Mouse (Mus musculus): ENCODE measurements around the gene Dgki. TPM values are rescaled to one million over a fixed set of nuclear protein-coding genes. Genes with fewer than 3 reads are reported as not detected.

The Dgki gene
- polyA plus RNA-seq, 1 experiment = not detected

DNA sequence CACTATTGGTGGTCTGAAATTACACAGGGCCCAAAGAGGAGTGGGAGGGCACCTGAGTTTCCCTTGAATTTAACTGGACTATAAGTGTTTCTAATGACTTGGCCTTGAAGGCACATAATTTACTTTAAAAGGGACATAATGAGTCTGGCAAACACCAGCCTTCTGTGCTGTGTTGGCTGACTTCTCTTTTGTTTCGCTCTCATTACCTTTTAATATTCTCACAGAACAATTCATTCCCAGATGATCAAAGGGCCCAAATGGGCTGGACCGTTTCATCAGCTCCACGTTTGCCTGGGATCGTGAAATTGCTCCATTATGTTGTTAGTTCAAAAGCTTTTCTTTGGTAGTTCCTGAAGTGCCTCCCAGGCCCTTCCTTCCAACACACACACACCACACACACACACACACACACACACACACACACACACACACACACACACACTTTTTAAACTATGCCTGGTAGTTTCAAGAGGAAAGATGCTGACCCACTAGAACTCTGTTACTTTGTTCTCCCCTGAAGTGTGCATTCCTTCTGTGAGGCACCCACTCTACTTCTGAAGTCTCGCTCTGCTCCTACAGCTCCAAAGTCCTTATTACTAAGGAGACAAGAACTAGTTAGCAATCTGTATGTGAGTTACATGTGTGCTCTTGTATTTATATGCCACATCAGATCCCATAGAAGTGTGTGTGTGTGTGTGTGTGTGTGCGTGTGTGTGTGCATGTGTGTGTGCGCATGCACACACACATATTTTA, 491.5 kb downstream of the Dgki start:
- TF ChIP-seq GATA1 (IDR thresholded peaks at IDR 0.05; ENCODE audit: low read length) = no peak

GRCm38 (mm10) chr6:36806906-36807305, 493.1 kb downstream of the Dgki start:
- no peak for TF ChIP-seq GATA1 (IDR thresholded peaks at IDR 0.05; ENCODE audit: low read length)

DNA sequence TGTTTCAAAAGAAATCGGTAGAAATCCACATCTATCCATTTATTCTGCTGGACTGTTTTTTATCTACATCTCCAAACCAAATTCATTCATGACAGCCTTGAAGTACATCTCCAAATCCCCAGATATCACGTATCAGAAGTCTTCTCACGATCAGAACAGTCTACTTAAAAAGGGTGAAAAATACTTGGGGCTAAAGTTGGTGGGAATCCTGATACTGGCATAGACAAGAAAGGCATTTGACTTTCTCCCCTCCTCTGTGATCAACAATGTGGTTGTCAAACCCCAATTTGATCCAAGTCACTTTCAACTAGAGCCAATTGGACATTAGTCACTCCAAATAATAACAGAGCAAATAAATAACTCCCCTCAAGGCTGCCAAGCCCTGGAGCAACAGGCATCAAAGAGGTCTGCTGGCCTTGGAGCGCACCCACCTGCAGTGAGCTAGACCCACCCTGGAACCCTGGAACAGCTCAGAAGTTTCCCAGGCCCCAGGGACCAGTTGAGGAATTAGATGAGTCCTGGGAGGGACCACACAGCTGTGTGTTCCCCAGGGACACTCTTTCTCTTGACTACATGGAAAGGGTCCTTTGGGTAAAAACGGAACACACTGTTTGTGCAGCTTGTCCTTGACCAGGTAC, 499.6 kb downstream of the Dgki start:
- no peak for TF ChIP-seq GATA1 (IDR thresholded peaks at IDR 0.05; ENCODE audit: low read length)

DNA sequence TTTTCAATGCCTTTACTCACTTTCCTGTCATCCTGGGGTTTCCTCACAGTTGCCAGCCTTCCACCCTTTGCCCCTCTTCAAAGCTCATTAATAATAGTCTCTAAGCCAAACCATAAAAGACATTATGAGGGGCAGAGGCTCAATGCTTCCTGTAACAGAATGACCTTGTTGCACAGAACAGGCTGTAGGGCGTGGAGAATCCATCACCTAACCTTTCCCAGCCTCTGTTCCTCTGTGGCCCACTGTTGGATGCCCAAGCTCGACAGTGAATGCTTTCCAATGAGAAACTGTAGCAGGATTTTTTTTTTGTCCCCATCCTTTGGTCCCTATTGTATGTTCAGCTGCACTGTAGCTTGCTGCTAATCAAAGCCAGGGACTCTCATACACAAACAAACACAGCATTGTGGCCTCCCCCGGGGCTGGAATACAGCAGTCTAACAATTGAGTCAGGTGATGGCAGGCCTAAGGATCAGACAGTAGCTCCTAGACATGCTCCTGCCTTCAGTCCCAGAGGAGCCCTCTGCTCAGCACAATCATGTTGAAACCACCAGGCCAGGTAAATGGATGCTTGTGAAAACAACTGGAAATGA, 502.8 kb downstream of the Dgki start:
- no peak for TF ChIP-seq GATA1 (IDR thresholded peaks at IDR 0.05; ENCODE audit: low read length)

Other genes with a start within 250 kb of the Dgki start
- gene Creb3l2, start 142.0 kb upstream of the Dgki start, polyA plus RNA-seq (2012) = 0.02 and 0.09 TPM in 2 replicates
- gene Akr1d1, start 230.0 kb upstream of the Dgki start, polyA plus RNA-seq (2012) = not detected in 2 replicates

All from G1E-ER4 (cell line).